Mouse (Mus musculus) G1E-ER4 (cell line): ENCODE results near the gene Ap3d1. TPM values are rescaled to one million over a fixed set of nuclear protein-coding genes. Genes with fewer than 3 reads are reported as not detected.

ENCODE experiments used
- GATA1 ChIP-seq: IDR thresholded peaks from one replicate; pipeline ENCODE4 v1.8.0; 2012; ENCODE audit warnings: low read length, inconsistent platforms
- polyA plus RNA-seq: library from polyadenylated mRNA; stranded (reverse); fragments of >175 nt; gene quantifications from 2 replicates; pipeline ENCODE4 v1.2.3, GENCODE M21; 2012

Ap3d1 gene
- polyA plus RNA-seq, 1 experiment: 37.8 TPM

- no peak for TF ChIP-seq GATA1
These were observed 83.7 kb downstream of the Ap3d1 start for GRCm38 (mm10) chr10:80658194-80658840.

Other genes with a start within 250 kb of the Ap3d1 start
- gene Onecut3, start 247.4 kb downstream of the Ap3d1 start, polyA plus RNA-seq: not detected in 2 replicates
- 0.03 TPM in 2 replicates for gene Atp8b3, start 203.1 kb downstream of the Ap3d1 start, polyA plus RNA-seq
- gene Rexo1, start 180.7 kb downstream of the Ap3d1 start, polyA plus RNA-seq: 181 and 226 TPM in 2 replicates
- 107 and 125 TPM in 2 replicates for gene Klf16, start 164.9 kb downstream of the Ap3d1 start, polyA plus RNA-seq
- gene Abhd17a, start 151.9 kb downstream of the Ap3d1 start, polyA plus RNA-seq: 591 and 822 TPM in 2 replicates
- gene Scamp4, start 139.4 kb downstream of the Ap3d1 start, polyA plus RNA-seq: 68.3 and 79.9 TPM in 2 replicates
- 24.6 and 31.6 TPM in 2 replicates for gene Adat3, start 139.4 kb downstream of the Ap3d1 start, polyA plus RNA-seq
- 2.0 and 3.1 TPM in 2 replicates for gene Gm49322, start 136.2 kb downstream of the Ap3d1 start, polyA plus RNA-seq
- gene Csnk1g2, start 119.4 kb downstream of the Ap3d1 start, polyA plus RNA-seq: 480 and 522 TPM in 2 replicates
- 103 and 127 TPM in 2 replicates for gene Btbd2, start 85.2 kb downstream of the Ap3d1 start, polyA plus RNA-seq
- gene Mknk2, start 64.2 kb downstream of the Ap3d1 start, polyA plus RNA-seq: 410 and 459 TPM in 2 replicates
- 30.7 and 34.7 TPM in 2 replicates for gene Mob3a, start 40.3 kb downstream of the Ap3d1 start, polyA plus RNA-seq
- 8.3 and 10.8 TPM in 2 replicates for gene Izumo4, start 40.1 kb downstream of the Ap3d1 start, polyA plus RNA-seq
- gene Dot1l, start 12.9 kb upstream of the Ap3d1 start, polyA plus RNA-seq: 127 and 130 TPM in 2 replicates
- gene Sf3a2, start 55.9 kb upstream of the Ap3d1 start, polyA plus RNA-seq: 777 and 944 TPM in 2 replicates
- gene Plekhj1, start 56.4 kb upstream of the Ap3d1 start, polyA plus RNA-seq: 234 and 304 TPM in 2 replicates
- 2.3 TPM in 2 replicates for gene Amh, start 63.0 kb upstream of the Ap3d1 start, polyA plus RNA-seq
- gene Jsrp1, start 71.2 kb upstream of the Ap3d1 start, polyA plus RNA-seq: 0.11 TPM in 1 of 2 replicates, not detected in the other
- 1,739 and 1,884 TPM in 2 replicates for gene Oaz1, start 84.4 kb upstream of the Ap3d1 start, polyA plus RNA-seq
- not detected in 2 replicates for gene Lingo3, start 101.8 kb upstream of the Ap3d1 start, polyA plus RNA-seq
- gene Lsm7, start 112.9 kb upstream of the Ap3d1 start, polyA plus RNA-seq: 360 and 413 TPM in 2 replicates
- 125 and 130 TPM in 2 replicates for gene Sppl2b, start 113.0 kb upstream of the Ap3d1 start, polyA plus RNA-seq
- 0.02 and 0.04 TPM in 2 replicates for gene Tmprss9, start 129.6 kb upstream of the Ap3d1 start, polyA plus RNA-seq
- 399 and 510 TPM in 2 replicates for gene Timm13, start 158.7 kb upstream of the Ap3d1 start, polyA plus RNA-seq
- gene Lmnb2, start 176.0 kb upstream of the Ap3d1 start, polyA plus RNA-seq: not detected in 2 replicates
- gene Gadd45b, start 187.8 kb upstream of the Ap3d1 start, polyA plus RNA-seq: 0.55 and 1.3 TPM in 2 replicates